Mouse (Mus musculus) neural tube, embryonic 14.5 days (tissue): ENCODE measurements around the gene Ebpl. TPM values are rescaled to one million over a fixed set of nuclear protein-coding genes. Genes with fewer than 3 reads are reported as not detected.
"Not testable (repeated sequence)": the region's sequence is repeated elsewhere in the genome, so short reads cannot be mapped to it uniquely, and the experiment has no call there.

Source experiments
- ATAC-seq: fragments of 200-750 bp; cut with Nextera tagmentation; 2 replicates; pipeline ENCODE4 v1.8.0; 2017; ENCODE audit warnings: low read depth, mild to moderate bottlenecking, moderate TSS enrichment, moderate library complexity
- H3K27ac ChIP-seq: fragments of 300-500 bp; sonication (generic); 2 replicates; pipeline ENCODE4 v1.5.1; 2014; ENCODE audit warnings: low read depth, mild to moderate bottlenecking, control low read depth, low read length, moderate library complexity, mixed read lengths
- H3K27me3 ChIP-seq: fragments of 300-500 bp; sonication (generic); 2 replicates; pipeline ENCODE4 v1.6.1; 2014; ENCODE audit warnings: low read length; ENCODE audit not compliant: control insufficient read depth, insufficient read depth
- H3K36me3 ChIP-seq: fragments of 300-500 bp; sonication (generic); 2 replicates; pipeline ENCODE4 v1.6.1; 2014; ENCODE audit warnings: low read length, mixed read lengths; ENCODE audit not compliant: control insufficient read depth, insufficient read depth
- H3K4me1 ChIP-seq: fragments of 300-500 bp; sonication (generic); 2 replicates; pipeline ENCODE4 v1.6.1; 2014; ENCODE audit warnings: low read length; ENCODE audit not compliant: control insufficient read depth, insufficient read depth
- H3K4me2 ChIP-seq: fragments of 300-500 bp; sonication (generic); 2 replicates; pipeline ENCODE4 v1.6.1; 2014; ENCODE audit warnings: mild to moderate bottlenecking, low read depth, low read length, control low read depth
- H3K4me3 ChIP-seq: fragments of 300-500 bp; sonication (generic); 2 replicates; pipeline ENCODE4 v1.5.1; 2014; ENCODE audit warnings: low read depth, low read length, control low read depth, mixed read lengths
- H3K9ac ChIP-seq: fragments of 300-500 bp; sonication (generic); replicated peaks from 2 replicates; pipeline ENCODE4 v1.6.1; 2014; ENCODE audit warnings: low read depth, mild to moderate bottlenecking, control low read depth, low read length, mixed read lengths
- H3K9me3 ChIP-seq: fragments of 300-500 bp; sonication (generic); 2 replicates; pipeline ENCODE4 v1.6.1; 2016; ENCODE audit warnings: low read length; ENCODE audit not compliant: control insufficient read depth
- WGBS: fragments of 180-500 bp; shearing (Covaris S2); extraction: QIAGEN DNeasy Blood & Tissue Kit; methylation state at CpG from one replicate; pipeline ENCODE4 v1.1.7; 2014; 5-methylcytosine and 5-hydroxymethylcytosine counted together
- polyA plus RNA-seq: library from polyadenylated mRNA; unstranded; fragments of >200 nt; fragmentation: Nextera tagmentation; extraction: Ambion mirVana; gene quantifications from 2 replicates; pipeline ENCODE4 v1.2.1, GENCODE M21; 2014

The Ebpl gene
- polyA plus RNA-seq, 1 experiment from 2014 or later, result 11.1 TPM

DNA sequence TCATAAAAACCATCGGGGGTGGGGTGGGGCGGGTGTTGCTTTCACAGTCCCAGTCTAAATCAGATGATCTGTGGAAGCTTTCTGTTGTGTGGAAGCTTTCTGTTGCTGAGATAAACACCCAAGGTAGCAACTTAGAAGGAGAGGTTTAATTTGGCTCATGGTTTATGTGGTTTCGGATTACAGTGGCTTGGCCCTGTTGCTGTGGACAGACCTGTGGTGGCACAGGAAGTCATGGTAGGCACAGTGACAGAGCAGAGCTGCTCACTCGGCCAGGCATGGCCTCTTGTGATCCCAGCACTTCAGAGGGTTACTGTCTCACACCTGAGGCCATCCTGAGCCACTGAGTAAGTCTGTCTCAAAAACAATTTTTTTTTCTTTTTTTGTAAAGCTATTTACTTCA lies 20.9 kb downstream of the Ebpl start:
- H3K27ac ChIP-seq, result no peak overlapping the region
- H3K36me3 ChIP-seq, result no peaks in the 10 kb centered on the region
- no peak overlapping the region for H3K9ac ChIP-seq
- H3K9me3 ChIP-seq, result no peaks in the 10 kb centered on the region
- no peak overlapping the region for H3K4me3 ChIP-seq
- 87% methylated on average over 4 of the region's 4 CpGs for WGBS
- no peak overlapping the region for H3K4me2 ChIP-seq
- H3K27me3 ChIP-seq, result no peaks in the 10 kb centered on the region
- ATAC-seq, result no peak
- no peaks in the 10 kb centered on the region for H3K4me1 ChIP-seq

GRCm38 (mm10) chr14:61330996-61331561 lies 29.2 kb downstream of the Ebpl start:
- Histone ChIP-seq H3K4me1 (peaks cover 3% of the 10 kb centered on the region; the same call in 1 of the 2 replicates), H3K36me3 (no peaks in the 10 kb centered on the region), H3K27me3 (no peaks in the 10 kb centered on the region), H3K9ac (no peak overlapping the region), H3K4me3 (no peak overlapping the region), H3K4me2 (peak overlapping the region; percentile 20; the same call in 1 of the 2 replicates), H3K27ac (0 out of 2 replicates have a peak overlapping the region, but pooled peaks have one; percentile 34), H3K9me3 (no peaks in the 10 kb centered on the region)
- WGBS, result 9% methylated on average over 13 of the region's 13 CpGs
- ATAC-seq, result peak; percentile 84

DNA sequence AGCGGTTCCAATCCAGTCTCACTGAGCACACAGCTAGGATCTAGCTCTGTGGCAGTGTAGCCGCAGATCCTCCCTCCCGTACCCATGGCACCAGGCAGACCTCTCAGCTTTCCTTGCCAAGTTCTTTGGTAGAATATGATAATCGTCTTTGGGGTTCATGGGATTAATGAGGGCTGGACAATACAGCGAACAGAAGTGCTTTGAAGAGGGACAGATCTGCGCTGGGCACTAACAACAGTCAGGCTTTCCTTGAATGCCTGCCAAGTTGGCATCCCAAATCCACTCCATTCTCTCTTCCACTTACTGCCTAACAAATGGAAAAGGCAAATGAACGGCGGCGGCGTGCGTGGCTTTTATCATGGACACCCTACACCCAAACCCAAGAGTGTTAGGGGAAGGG lies 29.6 kb downstream of the Ebpl start:
- Histone ChIP-seq H3K27me3 (no peaks in the 10 kb centered on the region), H3K9ac (no peak overlapping the region), H3K9me3 (no peaks in the 10 kb centered on the region), H3K4me2 (peak overlapping the region; percentile 20; the same call in 1 of the 2 replicates), H3K36me3 (no peaks in the 10 kb centered on the region), H3K4me1 (peaks cover 3% of the 10 kb centered on the region; the same call in 1 of the 2 replicates), H3K4me3 (no peak overlapping the region), H3K27ac (0 out of 2 replicates have a peak overlapping the region, but pooled peaks have one; percentile 34)
- ATAC-seq, result peak; percentile 69
- WGBS, result 57% methylated on average over 11 of the region's 11 CpGs

GRCm38 (mm10) chr14:61327618-61328450 lies 32.4 kb downstream of the Ebpl start:
- no peaks in the 10 kb centered on the region for H3K9me3 ChIP-seq
- H3K4me3 ChIP-seq, result peak overlapping the region; percentile 18; the same call in 1 of the 2 replicates
- ATAC-seq, result peak; percentile 81
- WGBS, result 26% methylated on average over 19 of the region's 19 CpGs
- peak overlapping the region; percentile 55 for H3K27ac ChIP-seq
- H3K36me3 ChIP-seq, result no peaks in the 10 kb centered on the region
- H3K4me1 ChIP-seq, result peaks cover 3% of the 10 kb centered on the region; the same call in 1 of the 2 replicates
- H3K4me2 ChIP-seq, result peak overlapping the region; percentile 34; the same call in 1 of the 2 replicates
- no peaks in the 10 kb centered on the region for H3K27me3 ChIP-seq
- peak overlapping the region; percentile 37; the same call in 1 of the 2 replicates for H3K9ac ChIP-seq

DNA sequence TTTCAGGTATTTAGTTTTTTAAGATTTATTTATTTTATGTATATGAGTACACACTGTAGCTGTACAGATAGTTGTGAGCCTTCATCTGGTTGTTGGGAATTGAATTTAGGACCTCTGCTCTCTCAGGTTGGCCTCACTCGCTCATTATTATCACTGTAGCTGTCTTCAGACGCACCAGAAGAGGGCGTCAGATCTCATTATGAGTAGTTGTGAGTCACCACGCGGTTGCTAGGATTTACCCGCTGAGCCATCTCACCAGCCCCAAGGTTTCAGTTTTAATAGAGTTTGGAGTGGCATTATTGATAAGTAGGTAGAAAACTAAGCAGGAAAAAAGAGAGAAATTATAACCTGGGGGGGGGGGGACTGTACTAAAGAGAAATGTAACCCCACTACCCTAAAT lies 33.2 kb downstream of the Ebpl start:
- 26% methylated on average over 6 of the region's 6 CpGs for WGBS
- H3K9me3 ChIP-seq, H3K4me1 ChIP-seq, H3K4me3 ChIP-seq, H3K36me3 ChIP-seq, H3K27ac ChIP-seq, H3K4me2 ChIP-seq, H3K9ac ChIP-seq, ATAC-seq, H3K27me3 ChIP-seq: not testable (repeated sequence)

- H3K9ac ChIP-seq, result no peak overlapping the region
- no peaks in the 10 kb centered on the region for H3K27me3 ChIP-seq
- H3K4me2 ChIP-seq, result no peak overlapping the region
- no peaks in the 10 kb centered on the region; the same call in 1 of the 2 replicates for H3K4me1 ChIP-seq
- H3K27ac ChIP-seq, result no peak overlapping the region
- ATAC-seq, result no peak
- 97% methylated on average over 1 of the region's 1 CpGs for WGBS
- H3K4me3 ChIP-seq, result no peak overlapping the region
- no peaks in the 10 kb centered on the region for H3K9me3 ChIP-seq
- no peaks in the 10 kb centered on the region for H3K36me3 ChIP-seq
Observed at GRCm38 (mm10) chr14:61322740-61323139, 37.5 kb downstream of the Ebpl start.

GRCm38 (mm10) chr14:61321200-61321599 lies 39.0 kb downstream of the Ebpl start:
- no peaks in the 10 kb centered on the region for H3K4me1 ChIP-seq
- no peaks in the 10 kb centered on the region for H3K36me3 ChIP-seq
- H3K9ac ChIP-seq, result no peak overlapping the region
- WGBS, result 81% methylated on average over 4 of the region's 4 CpGs
- no peaks in the 10 kb centered on the region for H3K9me3 ChIP-seq
- no peak overlapping the region for H3K27ac ChIP-seq
- ATAC-seq, result no peak
- H3K4me3 ChIP-seq, result no peak overlapping the region
- no peaks in the 10 kb centered on the region for H3K27me3 ChIP-seq
- no peak overlapping the region for H3K4me2 ChIP-seq

- ATAC-seq, result no peak
- Histone ChIP-seq H3K27me3 (no peaks in the 10 kb centered on the region), H3K9me3 (no peaks in the 10 kb centered on the region), H3K9ac (no peak overlapping the region), H3K4me2 (no peak overlapping the region), H3K27ac (no peak overlapping the region), H3K36me3 (no peaks in the 10 kb centered on the region), H3K4me1 (no peaks in the 10 kb centered on the region), H3K4me3 (no peak overlapping the region)
- 97% methylated on average over 1 of the region's 1 CpGs for WGBS
Observed at GRCm38 (mm10) chr14:61320765-61321164, 39.5 kb downstream of the Ebpl start.

GRCm38 (mm10) chr14:61316861-61317260 lies 43.4 kb downstream of the Ebpl start:
- no peak overlapping the region for H3K27ac ChIP-seq
- no peak; the same call in 1 of the 2 replicates for ATAC-seq
- no peaks in the 10 kb centered on the region for H3K4me1 ChIP-seq
- H3K9ac ChIP-seq, result no peak overlapping the region
- WGBS, result 32% methylated on average over 4 of the region's 4 CpGs
- no peak overlapping the region for H3K4me2 ChIP-seq
- no peak overlapping the region for H3K4me3 ChIP-seq
- no peaks in the 10 kb centered on the region for H3K36me3 ChIP-seq
- no peaks in the 10 kb centered on the region for H3K9me3 ChIP-seq
- no peaks in the 10 kb centered on the region for H3K27me3 ChIP-seq
